Mouse (Mus musculus): ENCODE results near the gene Cdc25b.

GRCm38 (mm10) chr2:131188311-131188710, 1.6 kb downstream of the Cdc25b start:
- TF ChIP-seq CTCF (IDR thresholded peaks at IDR 0.05; ENCODE audit: low read depth), result peak; percentile 70
- TF ChIP-seq EP300 (IDR thresholded peaks at IDR 0.05; ENCODE audit: low read depth), result peak; percentile 42; the same call in 1 of the 2 replicates

Data from liver, embryonic 14.5 days (tissue).